Mouse (Mus musculus) CH12.LX (cell line): ENCODE data around the gene Galnt12. TPM values are rescaled to one million over a fixed set of nuclear protein-coding genes. Genes with fewer than 3 reads are reported as not detected.

Source experiments
- DNase-seq: peaks from one replicate; pipeline ENCODE4 v3.0.0-alpha.2; 2013; ENCODE audit errors: extremely low read depth
- H3K27ac ChIP-seq: 2 replicates; pipeline ENCODE4 v1.5.1; 2012; ENCODE audit warnings: low read depth, mild to moderate bottlenecking, control low read depth, moderate library complexity; ENCODE audit not compliant: insufficient read depth
- H3K27me3 ChIP-seq: replicated peaks from 2 replicates; pipeline ENCODE3; 2012; ENCODE audit warnings: inconsistent platforms
- H3K36me3 ChIP-seq, 2 experiments: replicated peaks in 1 of 2; 2 replicates each; pipeline versions ENCODE3 to v1.6.1; 2012; ENCODE audit warnings: inconsistent platforms in 1 of 2, low read length in 1 of 2, mild to moderate bottlenecking in 1 of 2, mixed read lengths in 1 of 2, moderate library complexity in 1 of 2; ENCODE audit not compliant: control insufficient read depth in 1 of 2, insufficient read depth in 1 of 2
- H3K4me1 ChIP-seq, 2 experiments: 2 replicates each; pipeline ENCODE4 v1.6.1; 2012; ENCODE audit warnings: inconsistent platforms in 1 of 2, moderate library complexity in 1 of 2; ENCODE audit not compliant: insufficient read depth in 2 of 2, control insufficient read depth in 1 of 2
- H3K4me2 ChIP-seq: 2 replicates; pipeline ENCODE4 v1.6.1; 2012; ENCODE audit warnings: low read depth, mild to moderate bottlenecking, control low read depth; ENCODE audit not compliant: poor library complexity, insufficient read depth, severe bottlenecking
- H3K4me3 ChIP-seq, 3 experiments: fragments of 150-350 bp in 1 of 3; sonication (generic) in 1 of 3; replicated peaks in 1 of 3; 2 replicates each; pipeline versions ENCODE3 to v1.5.1; 2011 to 2012; ENCODE audit warnings: low read depth in 2 of 3, low read length in 2 of 3, mild to moderate bottlenecking in 2 of 3, moderate library complexity in 2 of 3, control low read depth in 1 of 3, improper control_type of control experiment in 1 of 3, inconsistent platforms in 1 of 3, mixed read lengths in 1 of 3; ENCODE audit not compliant: poor library complexity in 1 of 3
- H3K79me2 ChIP-seq: replicated peaks from 2 replicates; pipeline ENCODE4 v1.6.1; 2012; ENCODE audit warnings: mild to moderate bottlenecking, moderate library complexity; ENCODE audit not compliant: control insufficient read depth, poor library complexity, insufficient read depth, severe bottlenecking; ENCODE audit errors: extremely low read depth
- H3K9ac ChIP-seq: 2 replicates; pipeline ENCODE4 v1.6.1; 2012; ENCODE audit warnings: low read depth, mild to moderate bottlenecking, control low read depth, moderate library complexity; ENCODE audit not compliant: insufficient read depth
- H3K9me3 ChIP-seq: replicated peaks from 2 replicates; pipeline ENCODE3; 2012; ENCODE audit warnings: low read length, inconsistent platforms, mixed read lengths
- BHLHE40 ChIP-seq: IDR thresholded peaks from 2 replicates; pipeline ENCODE4 v1.6.1; 2011; ENCODE audit warnings: mild to moderate bottlenecking, low read depth, low read length, improper control_type of control experiment
- CHD2 ChIP-seq: IDR thresholded peaks from 2 replicates; pipeline ENCODE4 v1.6.1; 2011; ENCODE audit warnings: low read length, improper control_type of control experiment
- CTCF ChIP-seq, 2 experiments: IDR thresholded peaks in 1 of 2; conservative IDR thresholded peaks in 1 of 2; 2 replicates each; pipeline ENCODE4 v1.5.1; 2011 to 2012; ENCODE audit warnings: low read depth in 2 of 2, low read length in 2 of 2, improper control_type of control experiment in 1 of 2, inconsistent platforms in 1 of 2, mild to moderate bottlenecking in 1 of 2, moderate library complexity in 1 of 2
- MAZ ChIP-seq: IDR thresholded peaks from 2 replicates; pipeline ENCODE4 v1.6.1; 2012; ENCODE audit warnings: low read depth, mild to moderate bottlenecking, inconsistent platforms, low read length, improper control_type of control experiment, moderate library complexity
- MEF2A ChIP-seq: IDR thresholded peaks from 2 replicates; pipeline ENCODE4 v1.6.1; 2014; ENCODE audit warnings: low read depth, mild to moderate bottlenecking, inconsistent platforms, low read length, improper control_type of control experiment, borderline replicate concordance
- MXI1 ChIP-seq: IDR thresholded peaks from 2 replicates; pipeline ENCODE4 v1.6.1; 2011; ENCODE audit warnings: mild to moderate bottlenecking, low read depth, low read length, improper control_type of control experiment
- NRF1 ChIP-seq: IDR thresholded peaks from 2 replicates; pipeline ENCODE4 v1.6.1; 2014; ENCODE audit warnings: low read depth, mild to moderate bottlenecking, inconsistent platforms, low read length, improper control_type of control experiment, moderate library complexity
- PAX5 ChIP-seq: IDR thresholded peaks from 2 replicates; pipeline ENCODE4 v1.6.1; 2012; ENCODE audit warnings: low read length, inconsistent platforms, mixed read lengths
- POLR2AphosphoS2 ChIP-seq: IDR thresholded peaks from 2 replicates; pipeline ENCODE4 v1.6.1; 2011; ENCODE audit warnings: low read depth, low read length, improper control_type of control experiment
- SMC3 ChIP-seq: IDR thresholded peaks from 2 replicates; pipeline ENCODE4 v1.6.1; 2011; ENCODE audit warnings: low read depth, low read length, improper control_type of control experiment
- TCF12 ChIP-seq: IDR thresholded peaks from 2 replicates; pipeline ENCODE4 v1.6.1; 2014; ENCODE audit warnings: low read depth, mild to moderate bottlenecking, inconsistent platforms, low read length, improper control_type of control experiment
- dilution Hi-C: fragments of 300-500 bp; cut with MboI; formaldehyde crosslinking; loops from 2 replicates; pipeline ENCODE4 v1.14.3; 2020; ENCODE audit warnings: low sequenced_read_pairs; ENCODE audit not compliant: extremely low pct_unique_long_range_greater_than_20kb, extremely low pct_ligation_motif_present
- in situ Hi-C: fragments of 300-500 bp; cut with MboI; formaldehyde crosslinking; loops from 3 replicates; pipeline ENCODE4 v1.14.3; 2019; ENCODE audit warnings: low sequenced_read_pairs, low pct_ligation_motif_present, low pct_unique_long_range_greater_than_20kb, mixed read lengths
- polyA plus RNA-seq: library from polyadenylated mRNA; unstranded; fragments of >175 nt; gene quantifications from 2 replicates; pipeline ENCODE4 v1.2.1, GENCODE M21; 2012; ENCODE audit warnings: low read depth; ENCODE audit not compliant: insufficient read length
- total RNA-seq, 2 experiments: library from RNA; depleted of rRNA; stranded (reverse); fragments of 300-350 nt in 1 of 2; fragments of >200 nt in 1 of 2; gene quantifications; 2 replicates each; pipeline ENCODE4 v1.2.3; 2012 to 2014

The Galnt12 gene
- total and polyA plus RNA-seq, 3 experiments = 15.8 to 16.4 (median 16.1) TPM

GRCm38 (mm10) chr4:47145341-47145740 is 53.6 kb downstream of the Galnt12 start:
- no peak for DNase-seq
- no peaks in the 10 kb centered on the region for H3K79me2 ChIP-seq

GRCm38 (mm10) chr4:47146561-47146960 is 54.9 kb downstream of the Galnt12 start:
- no peak for DNase-seq
- TF ChIP-seq NRF1 = no peak
- Histone ChIP-seq H3K27me3 (no peaks in the 10 kb centered on the region), H3K9ac (no peak overlapping the region), H3K4me3 (no peak overlapping the region), H3K4me1 (peaks cover 0 to 18% of the 10 kb centered on the region in 2 experiments; a peak in 2 of 4 replicates), H3K36me3 (no peaks in the 10 kb centered on the region), H3K4me2 (no peak overlapping the region), H3K27ac (no peak overlapping the region), H3K9me3 (no peaks in the 10 kb centered on the region), H3K79me2 (no peaks in the 10 kb centered on the region)
- in situ Hi-C loops = no loop called here
- dilution Hi-C loops = no loop called here

More at GRCm38 (mm10) chr4:47145341-47145740, 53.6 kb downstream of the Galnt12 start:
- in situ Hi-C loops = no loop called here
- Histone ChIP-seq H3K4me1 (peaks cover 0 to 29% of the 10 kb centered on the region in 2 experiments; a peak in 2 of 4 replicates), H3K27ac (no peak overlapping the region), H3K4me2 (no peak overlapping the region), H3K4me3 (no peak overlapping the region), H3K9ac (no peak overlapping the region), H3K36me3 (no peaks in the 10 kb centered on the region), H3K27me3 (no peaks in the 10 kb centered on the region), H3K9me3 (no peaks in the 10 kb centered on the region)
- dilution Hi-C loops = no loop called here
- TF ChIP-seq TCF12 = no peak
- TF ChIP-seq MXI1 = no peak
- no peak for TF ChIP-seq PAX5
- no peak for TF ChIP-seq POLR2AphosphoS2
- no peak for TF ChIP-seq MEF2A
- no peak for TF ChIP-seq BHLHE40
- no peak for TF ChIP-seq CHD2

GRCm38 (mm10) chr4:47149963-47150362 is 58.3 kb downstream of the Galnt12 start:
- Histone ChIP-seq H3K36me3 (no peaks in the 10 kb centered on the region), H3K9ac (no peak overlapping the region), H3K27me3 (no peaks in the 10 kb centered on the region), H3K4me2 (no peak overlapping the region), H3K27ac (no peak overlapping the region), H3K9me3 (no peaks in the 10 kb centered on the region), H3K4me3 (no peak overlapping the region), H3K4me1 (peaks cover 0 to 11% of the 10 kb centered on the region in 2 experiments; a peak in 1 of 4 replicates), H3K79me2 (no peaks in the 10 kb centered on the region)
- dilution Hi-C loops (no loop called here), in situ Hi-C loops (loop anchor here (5.0 kb wide), 1 partner anchor 42 kb away; no protein-coding TSS in a partner anchor)
- TF ChIP-seq MAZ (no peak), SMC3 (no peak), CTCF (conservative IDR thresholded peaks at IDR 0.05 in 1 of 2, IDR thresholded peaks at IDR 0.05 in 1 of 2; ENCODE audit: low read depth in 2 of 2, low read length in 2 of 2) (no peak)
- no peak for DNase-seq
